Mouse (Mus musculus): ENCODE data around the gene Arid4a.
A peak's percentile ranks its signal among the peaks of the same experiment; 100 is the strongest.
"Not testable (repeated sequence)": the region's sequence is repeated elsewhere in the genome, so short reads cannot be mapped to it uniquely, and the experiment has no call there.

Gene Arid4a

DNA sequence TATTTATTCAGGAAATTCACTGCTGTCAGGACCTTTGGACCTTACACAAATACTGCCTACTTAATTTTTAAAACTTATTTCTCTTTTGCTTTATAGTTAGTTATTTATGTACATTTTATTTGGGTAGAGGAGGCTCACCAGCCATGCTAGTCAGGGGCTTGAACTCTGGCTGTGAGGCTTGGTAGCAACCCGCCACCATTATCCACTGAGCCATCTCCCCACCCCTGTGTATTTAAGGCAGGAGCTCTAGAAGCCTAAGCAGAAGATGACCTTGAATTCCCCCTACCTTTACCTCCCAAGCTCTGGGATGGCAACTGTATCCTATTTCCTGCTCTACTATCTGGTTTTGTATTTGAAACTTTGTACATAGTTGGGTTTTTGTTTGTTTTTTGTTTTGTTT, 37.7 kb downstream of the Arid4a start:
- no peak for DNase-seq (ENCODE audit: low spot score in 2 of 2)

DNA sequence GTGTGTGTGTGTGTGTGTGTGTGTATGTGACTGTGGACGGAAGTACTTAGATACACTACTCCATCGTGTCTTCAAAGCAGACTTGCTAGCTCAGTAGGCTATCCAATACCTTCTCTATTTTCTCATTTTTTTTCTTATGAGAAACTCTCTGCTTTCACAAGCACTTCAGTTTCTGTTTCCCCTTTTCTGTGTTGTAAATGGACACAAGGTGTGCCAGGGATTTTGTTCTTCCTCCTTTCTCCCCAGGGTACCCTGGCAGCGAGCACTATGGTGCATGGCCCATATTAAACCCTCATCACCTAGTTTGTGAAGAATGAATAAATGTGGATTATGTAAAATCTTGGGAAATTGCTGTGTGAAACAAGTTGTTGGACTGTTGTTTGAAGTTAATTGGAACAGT, 39.7 kb downstream of the Arid4a start:
- DNase-seq (ENCODE audit: low spot score in 2 of 2) = no peak

DNA sequence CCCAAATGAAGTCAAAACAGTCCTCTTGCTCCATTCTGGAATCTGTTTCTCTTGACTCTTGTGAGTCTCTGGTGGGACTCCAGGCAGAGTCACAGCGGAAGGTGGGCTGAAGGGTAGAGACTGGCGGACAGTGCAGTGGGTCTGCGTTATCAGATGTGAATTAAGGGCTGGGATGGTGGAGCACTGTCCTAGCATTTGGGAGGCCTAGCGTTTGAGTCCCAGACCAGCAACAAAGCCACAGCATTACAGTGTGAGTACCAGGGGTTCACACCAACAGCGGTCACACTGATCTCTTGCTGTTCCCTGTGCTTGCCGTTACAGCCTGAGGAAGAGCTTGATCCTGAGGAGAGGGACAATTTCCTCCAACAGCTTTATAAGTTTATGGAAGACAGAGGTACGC, 44.0 kb downstream of the Arid4a start:
- no peak for DNase-seq (ENCODE audit: low spot score in 2 of 2)

DNA sequence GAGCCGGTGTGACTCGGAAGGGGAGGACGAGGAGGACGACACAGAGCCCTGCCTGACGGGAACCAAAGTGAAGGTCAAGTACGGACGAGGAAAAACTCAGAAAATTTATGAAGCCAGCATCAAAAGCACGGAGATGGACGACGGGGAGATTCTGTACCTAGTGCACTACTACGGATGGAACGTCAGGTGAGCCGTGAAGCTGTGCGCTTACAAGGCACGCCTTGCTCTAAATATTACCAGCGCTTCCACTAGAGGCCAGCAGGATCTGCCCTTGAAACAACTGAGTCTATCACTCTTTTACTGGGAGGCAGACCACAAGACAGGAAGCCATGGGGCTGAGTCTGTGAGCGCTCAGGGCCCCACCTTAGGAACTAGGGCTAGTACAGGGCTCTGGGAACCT, 54.1 kb downstream of the Arid4a start:
- DNase-seq (ENCODE audit: low spot score in 2 of 2) = no peak

DNA sequence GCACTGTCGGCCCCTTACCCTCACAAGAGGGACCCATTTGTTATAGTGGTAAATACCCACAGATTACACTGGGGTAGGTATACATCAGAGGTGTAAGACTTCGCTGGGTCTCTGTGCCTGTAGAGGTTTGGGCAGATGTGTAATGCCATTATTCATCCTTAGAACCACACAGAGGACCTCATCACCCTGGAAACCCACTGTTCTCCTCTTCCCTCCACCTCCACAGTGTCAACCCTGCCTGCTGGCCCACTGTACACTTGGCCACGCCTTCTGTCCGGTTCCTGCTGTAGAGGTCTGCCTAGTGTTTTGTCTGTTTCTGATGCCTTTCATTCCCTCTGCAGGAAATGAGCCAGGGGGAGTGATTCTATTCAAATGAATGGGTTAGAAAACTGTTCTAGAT, 56.3 kb downstream of the Arid4a start:
- no peak for DNase-seq (ENCODE audit: low spot score in 2 of 2)

DNA sequence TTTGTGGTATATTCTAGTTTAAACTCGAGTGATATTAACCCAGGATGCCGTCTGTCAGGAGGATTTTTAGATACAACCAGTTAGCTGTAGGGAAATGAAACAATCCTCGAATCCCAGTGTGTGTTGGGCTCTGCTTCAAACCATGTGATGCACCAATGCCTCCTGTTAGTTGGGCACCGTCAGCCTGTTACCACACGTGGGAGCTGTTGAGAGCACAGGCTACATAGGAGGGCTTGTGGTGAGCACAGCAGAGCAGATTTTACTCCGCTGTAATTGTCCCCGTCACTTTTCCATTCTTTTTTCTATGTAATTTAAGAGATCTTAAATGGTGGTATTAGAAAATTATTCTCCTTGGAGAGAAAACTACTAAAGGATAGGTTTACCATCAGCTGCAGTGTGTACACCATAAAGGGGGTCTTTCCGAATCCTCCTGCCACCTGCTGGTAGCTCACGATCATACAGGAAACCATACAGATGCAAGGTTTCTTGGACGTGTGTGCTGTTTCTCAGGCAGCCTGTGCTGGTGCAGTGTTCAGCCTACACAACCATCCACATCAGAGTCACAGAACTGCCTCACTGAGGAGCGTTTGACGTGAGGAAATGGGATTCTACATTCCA, 57.4 kb downstream of the Arid4a start:
- peak; percentile 17 to 41 for DNase-seq (ENCODE audit: low spot score in 2 of 2)

DNA sequence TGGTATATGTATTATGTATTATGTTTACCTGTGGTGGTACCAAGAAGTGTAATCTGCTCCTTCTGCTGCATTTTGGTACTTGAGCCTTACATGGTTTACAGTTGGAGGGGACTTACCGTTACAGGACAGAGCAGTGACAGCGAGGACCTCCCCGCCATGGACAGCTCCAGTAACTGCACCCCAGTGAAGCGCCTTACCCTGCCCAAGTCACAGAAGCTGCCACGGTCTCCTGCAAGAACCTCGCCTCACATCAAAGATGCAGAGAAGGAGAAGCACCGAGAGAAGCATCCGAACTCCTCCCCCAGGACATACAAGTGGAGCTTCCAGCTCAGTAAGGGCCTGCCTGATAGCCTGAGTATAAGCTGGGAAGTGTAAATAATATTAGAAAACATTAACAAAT, 70.5 kb downstream of the Arid4a start:
- DNase-seq (ENCODE audit: low spot score in 2 of 2) = no peak

DNA sequence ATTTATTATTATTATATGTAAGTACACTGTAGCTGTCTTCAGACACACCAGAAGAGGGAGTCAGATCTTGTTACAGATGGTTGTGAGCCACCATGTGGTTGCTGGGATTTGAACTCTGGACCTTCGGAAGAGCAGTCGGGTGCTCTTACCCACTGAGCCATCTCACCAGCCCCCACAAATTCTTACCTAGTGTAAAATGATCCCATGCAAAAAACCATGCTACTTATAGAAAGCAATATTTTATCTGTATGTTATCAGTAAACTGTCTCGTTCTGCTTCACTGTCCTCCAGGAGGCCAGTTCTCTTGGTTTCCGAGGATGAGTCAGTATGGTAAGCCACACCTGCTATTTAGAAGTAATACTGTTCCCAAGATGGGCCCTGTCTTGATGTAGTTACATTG, 88.5 kb downstream of the Arid4a start:
- DNase-seq (ENCODE audit: low spot score in 2 of 2) = not testable (repeated sequence)

DNA sequence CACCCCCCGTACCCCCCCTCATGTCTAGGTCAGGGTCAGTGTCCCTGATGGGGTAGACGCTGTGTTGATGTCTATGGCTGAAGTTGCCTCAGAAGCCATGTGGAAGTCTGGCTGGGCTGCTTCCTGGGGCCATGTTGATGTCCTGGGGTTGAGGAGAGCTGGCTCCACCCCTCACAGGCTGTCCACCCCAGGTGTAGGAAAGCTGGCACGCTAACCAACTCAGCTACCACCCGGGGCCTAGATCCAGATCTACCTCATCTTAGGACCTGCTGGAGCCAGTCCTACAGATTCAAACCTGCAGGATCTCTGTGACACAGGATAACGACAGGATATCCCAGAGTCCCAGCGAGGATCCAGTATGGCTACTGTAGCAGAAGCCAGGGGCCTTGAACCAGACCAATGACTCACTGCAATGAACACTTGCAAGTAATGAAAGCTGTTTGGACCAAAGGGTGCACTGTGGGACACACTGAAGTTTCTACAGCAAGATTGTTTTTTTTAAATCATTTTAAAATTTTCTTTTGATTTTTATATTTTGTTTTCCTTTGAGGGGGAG, 91.5 kb downstream of the Arid4a start:
- no peak for DNase-seq (ENCODE audit: low spot score in 2 of 2)

DNA sequence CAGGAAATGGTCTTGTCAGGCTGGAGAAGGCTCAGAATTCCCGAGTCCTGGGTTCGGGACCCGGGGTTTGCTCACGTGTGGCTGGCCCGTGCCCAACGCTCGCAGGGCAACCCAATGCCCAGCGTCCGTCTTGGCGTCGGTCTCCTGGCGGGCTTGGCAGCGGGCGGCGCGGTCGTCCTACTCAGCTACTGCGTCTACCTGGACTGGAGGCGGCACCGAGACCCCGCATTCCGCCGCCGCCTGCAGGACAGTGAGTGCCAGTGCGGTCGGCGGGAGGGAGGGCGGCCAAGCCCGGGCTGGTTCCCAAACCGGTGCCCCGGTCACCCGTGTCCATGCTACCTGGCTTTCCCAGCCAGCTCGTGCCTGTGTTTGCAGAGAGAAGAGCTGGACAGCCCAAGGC, 95.5 kb downstream of the Arid4a start, which contains the start of gene Tomm20l:
Gene Tomm20l, plus strand, starts transcription at position 98 of the 400 bp plus-strand sequence.
- no peak for DNase-seq (ENCODE audit: low spot score in 2 of 2)

DNA sequence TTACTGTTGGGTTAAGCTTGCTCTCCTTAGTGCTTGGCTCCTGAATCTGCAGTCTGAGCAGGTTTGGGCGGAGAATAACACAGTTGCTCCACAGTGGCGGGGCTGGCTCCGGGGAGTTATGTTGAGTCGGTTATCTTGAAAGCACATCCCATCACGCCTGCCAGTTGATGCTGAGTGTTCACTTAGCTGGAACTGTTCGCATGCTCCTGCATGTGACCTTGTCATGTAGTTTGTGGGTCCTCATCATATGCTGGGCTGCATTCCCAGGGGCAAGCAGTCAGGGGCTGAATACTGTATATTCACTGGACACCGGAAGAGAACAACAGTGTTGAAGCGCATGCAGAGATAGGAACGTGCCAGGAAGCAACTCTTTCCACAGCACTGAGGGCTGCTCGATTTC, 97.3 kb downstream of the Arid4a start:
- no peak for DNase-seq (ENCODE audit: low spot score in 2 of 2)

DNA sequence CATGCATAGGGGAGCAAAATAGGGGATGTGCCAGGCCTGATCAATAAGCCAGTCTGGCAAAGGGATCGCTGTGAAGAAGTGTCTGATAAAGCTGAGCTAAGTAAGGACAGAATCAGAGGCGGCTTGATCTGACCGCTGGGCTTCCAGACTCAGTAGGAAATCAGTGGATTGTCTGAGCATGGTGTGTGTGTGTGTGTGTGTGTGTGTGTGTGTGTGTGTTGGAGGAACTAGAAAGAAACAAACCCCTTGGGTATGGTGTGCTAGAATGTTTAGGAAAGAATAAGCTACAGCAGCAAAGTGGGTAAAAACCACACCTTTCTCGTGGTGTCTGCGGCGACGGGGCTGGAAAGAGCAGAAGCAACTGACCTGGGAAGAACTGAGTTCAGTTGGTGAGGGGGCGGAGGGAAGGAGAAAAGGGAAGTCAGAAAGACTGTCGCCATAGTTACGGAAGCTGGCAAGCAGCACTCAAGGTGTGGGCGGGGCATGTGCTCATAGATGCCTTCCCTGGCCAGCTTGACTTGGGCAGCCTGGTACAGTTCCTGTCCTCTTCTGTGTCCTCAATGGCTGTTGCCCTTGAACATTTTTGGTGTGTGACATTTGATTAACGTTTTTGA, 98.0 kb downstream of the Arid4a start:
- DNase-seq (ENCODE audit: low spot score in 2 of 2) = peak; percentile 56 to 75

DNA sequence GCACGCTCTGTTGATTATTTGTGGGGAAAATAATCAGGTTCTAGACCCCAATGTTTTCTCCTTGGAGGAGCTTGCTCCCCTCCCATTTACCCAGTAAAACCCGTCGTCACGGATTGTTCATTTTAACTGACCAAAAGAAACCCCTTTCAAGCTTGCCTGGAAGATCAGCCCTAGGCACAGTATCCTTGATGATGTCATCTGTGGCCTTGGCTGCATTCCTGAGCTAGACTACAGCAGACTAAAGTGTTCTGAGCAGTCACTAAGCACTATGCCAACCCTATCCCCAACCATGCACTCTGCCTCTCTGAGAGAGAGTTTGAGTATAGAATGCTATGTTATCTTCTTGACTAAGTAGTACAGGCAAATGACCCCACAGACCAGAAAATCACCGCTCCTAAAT, 100.6 kb downstream of the Arid4a start:
- DNase-seq (ENCODE audit: low spot score in 2 of 2) = no peak

DNA sequence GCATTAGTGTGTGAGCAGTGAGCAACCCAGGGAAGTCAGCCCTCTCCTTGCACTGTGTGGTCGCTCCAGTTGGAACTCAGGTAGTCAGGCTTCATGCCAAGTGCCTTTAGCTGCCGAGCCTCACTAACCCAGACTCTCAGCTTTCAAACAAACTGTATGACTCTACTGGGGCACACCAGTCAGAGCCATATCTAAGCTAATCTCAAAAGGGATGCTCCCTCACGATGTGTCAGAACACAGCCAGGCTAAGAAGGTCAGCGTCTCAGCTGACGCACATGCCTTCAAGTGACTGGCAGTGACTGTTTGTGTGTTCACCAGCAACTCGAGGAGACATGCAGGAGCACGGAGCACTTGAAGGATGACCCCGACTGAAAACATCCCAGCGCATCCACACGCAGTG, 106.9 kb downstream of the Arid4a start:
- no peak for DNase-seq (ENCODE audit: low spot score in 2 of 2)

DNA sequence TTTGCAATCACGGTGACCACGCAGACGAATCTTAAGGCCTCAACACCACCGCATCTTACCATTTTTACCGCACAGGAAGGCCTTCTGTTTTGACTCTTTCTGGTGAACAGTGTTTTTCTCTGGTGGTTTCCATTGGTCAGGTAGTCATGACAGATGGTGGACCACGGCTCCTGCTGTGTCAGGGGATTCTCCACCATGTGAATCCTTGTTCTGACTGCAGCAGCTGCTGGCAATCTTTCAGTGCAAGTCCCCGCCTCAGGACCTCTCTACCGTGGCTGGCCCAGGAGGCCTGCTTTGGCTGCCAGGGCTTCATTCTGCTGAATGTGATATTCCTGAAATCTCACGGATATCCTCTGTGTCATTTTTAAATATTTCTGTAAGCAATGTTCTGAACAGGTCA, 107.5 kb downstream of the Arid4a start:
- DNase-seq (ENCODE audit: low spot score in 2 of 2) = no peak

DNA sequence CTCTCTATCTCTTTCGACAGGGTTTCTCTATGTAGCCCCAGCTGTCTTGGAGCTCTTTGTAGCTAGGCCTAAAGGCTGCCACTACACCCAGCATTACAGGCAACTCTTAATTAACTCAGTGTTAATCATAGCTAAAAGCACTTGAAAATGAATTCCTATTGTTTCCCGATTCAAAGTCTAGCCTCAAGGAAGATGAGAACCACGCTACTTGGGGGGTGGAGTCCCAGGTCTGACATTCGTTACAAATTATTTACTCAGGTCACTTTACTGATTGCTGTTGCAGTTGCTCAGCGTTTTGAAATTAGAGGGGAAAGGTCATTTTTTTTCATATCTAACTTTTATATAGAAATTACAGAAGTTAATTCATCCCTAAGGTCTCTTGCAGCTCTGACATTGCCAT, 119.8 kb downstream of the Arid4a start:
- DNase-seq (ENCODE audit: low spot score in 2 of 2) = no peak

DNA sequence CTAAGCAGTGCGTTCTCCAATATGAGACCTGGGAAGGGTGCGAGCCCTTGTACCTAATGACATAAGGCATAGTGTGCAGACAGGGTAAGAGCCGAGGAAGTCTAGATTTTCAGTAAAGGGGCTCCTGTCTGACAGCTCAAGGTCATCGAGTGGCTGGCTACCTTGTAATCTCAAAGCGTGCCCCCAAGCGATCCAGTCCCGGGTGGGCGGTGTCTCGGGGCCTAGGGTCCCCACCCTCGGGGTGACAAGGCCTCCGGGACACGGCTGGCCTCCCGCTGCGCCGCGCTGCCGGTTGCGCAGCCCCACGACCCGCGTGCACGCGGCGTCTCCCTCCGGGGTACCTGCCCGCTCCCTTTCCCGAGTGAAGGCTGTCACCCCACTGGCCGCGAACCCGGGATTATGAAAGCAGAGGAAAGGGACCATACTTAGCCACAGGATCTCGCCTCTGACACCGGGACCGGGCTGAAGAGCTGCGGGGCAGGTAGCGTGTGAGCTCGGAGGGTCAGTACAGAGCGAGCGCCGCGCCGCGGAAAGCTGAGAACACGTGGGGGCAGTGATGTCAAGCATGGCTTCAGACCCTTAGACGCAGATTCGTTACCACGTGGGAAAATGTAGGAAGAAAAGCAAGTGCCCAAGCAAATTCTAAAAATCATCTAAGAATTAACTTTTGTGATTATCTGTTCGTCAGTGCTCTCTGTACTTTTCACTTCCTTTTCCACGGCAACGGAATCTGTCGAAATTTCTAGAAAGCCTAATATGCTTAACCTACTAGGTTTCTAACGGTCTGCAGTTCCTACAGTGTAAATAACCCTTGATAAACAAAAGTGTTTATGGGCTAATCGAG, 120.6 kb downstream of the Arid4a start, which contains the start of the genes Timm9 and 2700049A03Rik:
Gene Timm9, minus strand, starts transcription at position 555 of the 844 bp plus-strand sequence.
Gene 2700049A03Rik, plus strand, starts transcription at position 719 of the 844 bp plus-strand sequence.
- peak; percentile 88 to 90 for DNase-seq (ENCODE audit: low spot score in 2 of 2)

DNA sequence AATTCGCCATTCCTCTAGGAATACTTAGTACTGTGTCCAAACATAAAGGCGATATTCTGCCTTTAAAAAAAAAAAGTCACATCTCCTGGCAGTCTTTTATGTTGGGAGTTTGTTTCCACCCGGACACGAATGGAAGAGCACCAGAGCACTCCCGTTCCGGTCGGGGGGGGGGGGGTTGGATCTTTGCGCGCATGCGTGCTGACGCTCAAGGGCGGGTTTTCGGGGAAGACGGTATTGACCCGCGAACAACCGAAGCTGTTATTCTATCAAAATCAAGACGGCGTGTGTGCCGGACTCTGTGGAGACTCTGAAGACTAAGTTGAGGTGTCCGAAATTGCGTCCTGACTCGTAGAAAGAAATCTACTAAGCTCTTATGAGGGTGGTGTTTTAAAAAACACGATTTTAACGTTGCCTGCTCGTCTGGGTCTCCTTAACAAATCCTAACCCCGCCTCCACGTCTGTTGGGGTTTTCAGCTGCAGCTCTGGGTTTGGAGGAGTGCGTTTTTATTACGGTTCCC, 121.2 kb downstream of the Arid4a start:
- DNase-seq (ENCODE audit: low spot score in 2 of 2) = peak; percentile 71 to 74

DNA sequence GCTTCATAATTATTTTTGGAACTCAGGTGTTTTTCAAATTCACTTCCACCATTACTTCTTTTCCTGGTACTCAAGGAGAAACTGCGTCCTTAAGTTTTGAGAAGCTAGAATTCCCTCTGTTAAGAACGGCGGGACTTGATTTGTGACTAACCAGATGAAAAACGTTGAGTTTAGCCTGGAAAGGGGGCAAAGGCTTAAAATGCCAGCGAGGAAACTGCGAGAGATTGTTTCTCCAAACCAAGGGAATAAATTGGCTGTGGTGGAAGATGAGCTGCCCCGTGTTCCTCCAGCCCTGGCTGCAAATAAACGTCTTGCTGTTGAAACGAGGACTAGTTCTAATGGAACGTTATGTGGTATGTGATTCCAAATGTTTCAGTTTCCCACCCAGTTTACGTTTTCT, 121.9 kb downstream of the Arid4a start:
- no peak for DNase-seq (ENCODE audit: low spot score in 2 of 2)

DNA sequence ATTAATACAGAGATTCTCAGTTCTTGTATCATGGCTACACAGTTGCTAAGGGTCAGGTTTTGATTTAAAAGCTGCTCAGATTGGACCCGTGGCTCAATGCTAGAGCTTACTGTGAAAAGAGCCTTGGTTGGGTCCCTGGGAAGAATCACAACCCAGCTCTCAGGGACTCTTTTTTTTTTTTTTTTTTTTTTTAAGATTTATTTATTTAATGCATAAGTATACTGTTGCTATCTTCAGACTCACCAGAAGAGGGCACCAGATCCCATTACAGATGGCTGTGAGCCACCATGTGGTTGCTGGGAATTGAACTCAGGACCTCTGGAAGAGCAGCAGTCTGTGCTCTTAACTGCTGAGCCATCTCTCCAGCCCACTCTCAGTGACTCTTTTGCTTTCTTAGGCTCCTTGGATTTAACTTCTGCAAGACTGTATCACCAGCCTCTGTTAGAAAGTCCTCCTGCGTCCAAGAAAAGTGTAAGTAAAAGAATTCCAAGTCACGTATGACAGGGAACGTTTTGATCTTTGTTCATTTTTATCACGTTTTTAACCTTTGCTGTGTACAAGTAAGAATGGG, 123.6 kb downstream of the Arid4a start:
- DNase-seq (ENCODE audit: low spot score in 2 of 2) = no peak

DNA sequence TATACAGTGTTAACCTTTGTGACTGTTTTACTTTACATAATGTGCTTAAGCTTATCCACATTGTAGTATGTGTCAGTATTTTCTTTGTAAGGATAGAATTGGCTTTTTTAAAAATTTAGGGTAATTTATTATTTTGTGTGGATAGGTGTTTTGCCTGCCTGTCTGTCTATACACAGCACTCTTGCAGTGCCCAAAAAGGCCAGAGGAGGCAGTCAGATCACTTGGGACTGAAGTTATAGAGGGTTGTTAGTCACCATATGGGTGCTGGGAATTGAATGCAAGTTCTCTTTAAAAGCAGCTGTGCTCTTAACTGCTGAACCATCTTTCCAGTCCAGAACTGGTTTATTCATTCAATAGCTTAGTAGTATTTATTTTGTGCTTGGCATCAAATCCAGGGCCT, 125.4 kb downstream of the Arid4a start:
- DNase-seq (ENCODE audit: low spot score in 2 of 2) = no peak

DNA sequence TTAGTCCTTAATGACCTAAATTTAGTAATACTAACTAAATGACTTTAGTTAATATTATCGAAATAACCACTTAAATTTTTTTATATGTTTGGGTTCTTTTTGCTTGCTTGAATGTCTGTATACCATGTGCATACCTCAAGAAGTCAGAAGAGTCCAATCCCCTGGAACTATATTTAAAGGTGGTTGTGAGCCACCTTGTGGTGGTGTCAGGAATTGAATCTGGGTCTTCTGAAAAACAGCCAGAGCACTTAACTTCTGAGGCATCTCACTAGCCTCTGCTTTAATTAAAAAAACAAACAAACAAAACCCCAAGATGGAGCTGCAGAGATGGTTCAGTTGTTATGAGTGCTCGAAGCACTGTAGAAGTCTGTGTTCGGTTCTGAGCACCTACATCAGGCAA, 131.9 kb downstream of the Arid4a start:
- peak in 1 of 2 experiments; percentile 48 for DNase-seq (ENCODE audit: low spot score in 2 of 2)
